Mouse (Mus musculus) lung, postnatal 10 days (tissue): ENCODE data around the gene Aff3.

Source experiments
- DNase-seq: peaks from one replicate; pipeline ENCODE4 v3.0.0; 2021

Gene Aff3

GRCm38 (mm10) chr1:38217912-38218795 lies 446.6 kb downstream of the Aff3 start:
- DNase-seq: peak; percentile 34

GRCm38 (mm10) chr1:38217098-38217497 lies 447.7 kb downstream of the Aff3 start:
- no peak for DNase-seq

GRCm38 (mm10) chr1:38213377-38213776 lies 451.4 kb downstream of the Aff3 start:
- DNase-seq: no peak

- DNase-seq: peak; percentile 14
Observed at GRCm38 (mm10) chr1:38212386-38212785, 452.4 kb downstream of the Aff3 start.

- peak; percentile 59 for DNase-seq
Observed at GRCm38 (mm10) chr1:38202475-38203183, 462.1 kb downstream of the Aff3 start.

- no peak for DNase-seq
Observed at GRCm38 (mm10) chr1:38201796-38202195, 463.0 kb downstream of the Aff3 start.

GRCm38 (mm10) chr1:38199669-38200635 lies 464.8 kb downstream of the Aff3 start:
- no peak for DNase-seq

GRCm38 (mm10) chr1:38198393-38199029 lies 466.2 kb downstream of the Aff3 start:
- no peak for DNase-seq

- DNase-seq: no peak
Observed at GRCm38 (mm10) chr1:38197145-38197682, 467.5 kb downstream of the Aff3 start.

- DNase-seq: peak; percentile 32
Observed at GRCm38 (mm10) chr1:38195721-38196120, 469.0 kb downstream of the Aff3 start.

- no peak for DNase-seq
Observed at GRCm38 (mm10) chr1:38186227-38186545, 478.6 kb downstream of the Aff3 start.

- DNase-seq: peak; percentile 82
Observed at GRCm38 (mm10) chr1:38185517-38186226, 479.1 kb downstream of the Aff3 start.

- no peak for DNase-seq
Observed at GRCm38 (mm10) chr1:38181020-38181550, 483.7 kb downstream of the Aff3 start.

- no peak for DNase-seq
Observed at GRCm38 (mm10) chr1:38178929-38179328, 485.8 kb downstream of the Aff3 start.

- DNase-seq: no peak
Observed at GRCm38 (mm10) chr1:38176077-38176476, 488.7 kb downstream of the Aff3 start.

- no peak for DNase-seq
Observed at GRCm38 (mm10) chr1:38171874-38172273, 492.9 kb downstream of the Aff3 start.

- DNase-seq: no peak
Observed at GRCm38 (mm10) chr1:38165696-38166095, 499.1 kb downstream of the Aff3 start.

GRCm38 (mm10) chr1:38150086-38150485 lies 514.7 kb downstream of the Aff3 start:
- DNase-seq: no peak

- DNase-seq: no peak
Observed at GRCm38 (mm10) chr1:38146008-38146407, 518.7 kb downstream of the Aff3 start.

GRCm38 (mm10) chr1:38141371-38141770 lies 523.4 kb downstream of the Aff3 start:
- no peak for DNase-seq

GRCm38 (mm10) chr1:38140911-38141310 lies 523.8 kb downstream of the Aff3 start:
- no peak for DNase-seq
